Mouse (Mus musculus): ENCODE data around the gene Nkd1. TPM values are rescaled to one million over a fixed set of nuclear protein-coding genes. Genes with fewer than 3 reads are reported as not detected.

Gene Nkd1
- polyA plus RNA-seq, 1 experiment from 2014 or later = 61.1 TPM

DNA sequence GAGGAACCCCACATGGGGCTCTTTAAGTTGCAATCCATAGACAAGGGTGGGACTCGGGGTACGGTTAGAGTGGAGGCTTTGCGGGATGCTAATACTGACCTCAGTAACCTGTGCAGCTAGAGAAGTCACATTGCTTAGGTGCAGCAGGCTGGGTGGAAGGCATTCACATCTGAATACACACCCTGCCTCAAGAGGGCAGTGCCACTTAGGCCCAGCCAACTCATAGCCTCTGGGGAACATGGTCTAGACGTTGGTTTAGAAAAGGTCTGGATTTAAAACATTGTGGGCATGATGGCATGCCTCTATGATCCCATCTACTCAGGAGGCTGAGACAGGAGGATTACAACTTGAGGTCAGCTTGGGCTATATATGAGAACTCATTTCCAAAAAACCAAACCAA, 8.6 kb downstream of the Nkd1 start:
- no peak for ATAC-seq (ENCODE audit: low FRiP score)
- 87% methylated on average over 4 of the region's 4 CpGs for WGBS
- Histone ChIP-seq H3K27ac (ENCODE audit: low read depth, low read length) (no peak overlapping the region), H3K36me3 (ENCODE audit: control insufficient read depth, insufficient read depth, low read length) (no peaks in the 10 kb centered on the region; the same call in 1 of the 2 replicates), H3K9me3 (ENCODE audit: control insufficient read depth, low read length) (no peaks in the 10 kb centered on the region), H3K4me2 (no peak overlapping the region), H3K4me3 (ENCODE audit: low read depth, low read length) (no peak overlapping the region), H3K9ac (ENCODE audit: low read length) (no peak overlapping the region), H3K4me1 (ENCODE audit: control insufficient read depth, insufficient read depth, low read length) (peaks cover 2% of the 10 kb centered on the region), H3K27me3 (ENCODE audit: control insufficient read depth, insufficient read depth, low read length) (no peaks in the 10 kb centered on the region)
- no peak for DNase-seq (ENCODE audit: low spot score, missing footprints)

GRCm38 (mm10) chr8:88537081-88537480, 15.9 kb downstream of the Nkd1 start:
- no peak overlapping the region for H3K27ac ChIP-seq (ENCODE audit: low read depth, low read length)
- no peaks in the 10 kb centered on the region for H3K27me3 ChIP-seq (ENCODE audit: control insufficient read depth, insufficient read depth, low read length)
- no peaks in the 10 kb centered on the region for H3K4me1 ChIP-seq (ENCODE audit: control insufficient read depth, insufficient read depth, low read length)
- ATAC-seq (ENCODE audit: low FRiP score) (no peak), DNase-seq (ENCODE audit: low spot score, missing footprints) (no peak)
- no peaks in the 10 kb centered on the region for H3K9me3 ChIP-seq (ENCODE audit: control insufficient read depth, low read length)
- H3K36me3 ChIP-seq (ENCODE audit: control insufficient read depth, insufficient read depth, low read length) = no peaks in the 10 kb centered on the region
- WGBS = 76% methylated on average over 2 of the region's 2 CpGs
- no peak overlapping the region for H3K4me2 ChIP-seq
- H3K4me3 ChIP-seq (ENCODE audit: low read depth, low read length) = no peak overlapping the region
- H3K9ac ChIP-seq (ENCODE audit: low read length) = no peak overlapping the region

- Histone ChIP-seq H3K27ac (ENCODE audit: low read depth, low read length) (no peak overlapping the region), H3K4me3 (ENCODE audit: low read depth, low read length) (no peak overlapping the region), H3K36me3 (ENCODE audit: control insufficient read depth, insufficient read depth, low read length) (no peaks in the 10 kb centered on the region), H3K9me3 (ENCODE audit: control insufficient read depth, low read length) (no peaks in the 10 kb centered on the region), H3K4me2 (no peak overlapping the region), H3K27me3 (ENCODE audit: control insufficient read depth, insufficient read depth, low read length) (no peaks in the 10 kb centered on the region), H3K9ac (ENCODE audit: low read length) (no peak overlapping the region), H3K4me1 (ENCODE audit: control insufficient read depth, insufficient read depth, low read length) (no peaks in the 10 kb centered on the region)
- WGBS = 84% methylated on average over 19 of the region's 19 CpGs
- ATAC-seq (ENCODE audit: low FRiP score) = no peak
- DNase-seq (ENCODE audit: low spot score, missing footprints) = no peak
Measured at GRCm38 (mm10) chr8:88537998-88538975, 17.1 kb downstream of the Nkd1 start.

DNA sequence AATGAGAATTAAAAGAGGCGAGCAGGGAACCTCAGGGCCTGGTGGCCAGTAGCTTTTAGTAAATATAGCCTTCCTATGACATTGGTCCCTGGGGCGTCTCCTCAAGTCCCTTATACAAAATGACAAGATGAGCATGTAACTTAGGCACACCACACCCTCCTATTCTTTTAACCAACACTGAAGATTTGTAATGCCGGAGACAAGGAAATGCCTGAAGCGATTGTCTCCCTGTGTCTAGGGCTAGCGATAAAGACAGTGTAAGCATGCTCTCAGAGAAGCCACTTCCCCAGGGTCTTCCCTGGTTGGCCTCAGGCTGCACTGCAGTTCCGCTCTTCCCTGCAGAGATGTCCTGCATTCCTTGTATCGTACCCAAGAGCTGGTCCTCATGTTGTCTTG, 17.8 kb downstream of the Nkd1 start:
- Histone ChIP-seq H3K9me3 (ENCODE audit: control insufficient read depth, low read length) (no peaks in the 10 kb centered on the region), H3K27ac (ENCODE audit: low read depth, low read length) (no peak overlapping the region), H3K36me3 (ENCODE audit: control insufficient read depth, insufficient read depth, low read length) (no peaks in the 10 kb centered on the region), H3K9ac (ENCODE audit: low read length) (no peak overlapping the region), H3K4me3 (ENCODE audit: low read depth, low read length) (no peak overlapping the region), H3K27me3 (ENCODE audit: control insufficient read depth, insufficient read depth, low read length) (no peaks in the 10 kb centered on the region), H3K4me2 (no peak overlapping the region), H3K4me1 (ENCODE audit: control insufficient read depth, insufficient read depth, low read length) (no peaks in the 10 kb centered on the region)
- WGBS = 89% methylated on average over 7 of the region's 7 CpGs
- DNase-seq (ENCODE audit: low spot score, missing footprints) = no peak
- no peak for ATAC-seq (ENCODE audit: low FRiP score)

DNA sequence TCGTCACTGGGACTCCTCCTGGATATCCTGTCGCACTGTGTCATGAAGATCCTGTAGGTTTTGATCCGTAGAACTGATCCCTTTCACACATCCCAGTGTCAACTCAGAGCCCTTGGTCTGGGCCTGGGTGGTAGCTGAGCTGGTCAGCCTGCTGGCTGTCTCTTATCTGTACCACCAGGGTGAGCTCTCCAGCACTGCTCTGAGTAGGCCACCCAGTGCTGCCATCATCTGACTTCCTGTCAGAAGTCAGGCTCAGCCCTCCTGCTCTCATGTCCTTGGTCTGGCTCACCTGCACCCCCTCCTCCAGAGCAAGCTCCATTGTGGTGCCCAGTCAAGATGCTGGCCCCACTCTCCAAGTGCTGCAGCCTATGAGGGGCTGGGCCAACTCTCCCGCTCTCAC, 18.8 kb downstream of the Nkd1 start:
- 84% methylated on average over 4 of the region's 4 CpGs for WGBS
- no peaks in the 10 kb centered on the region for H3K36me3 ChIP-seq (ENCODE audit: control insufficient read depth, insufficient read depth, low read length)

GRCm38 (mm10) chr8:88542596-88543213, 21.6 kb downstream of the Nkd1 start:
- H3K36me3 ChIP-seq (ENCODE audit: control insufficient read depth, insufficient read depth, low read length) = no peaks in the 10 kb centered on the region
- no peak for DNase-seq (ENCODE audit: low spot score, missing footprints)
- 89% methylated on average over 9 of the region's 9 CpGs for WGBS

More for the DNA sequence above, 18.8 kb downstream of the Nkd1 start:
- Histone ChIP-seq H3K4me3 (ENCODE audit: low read depth, low read length) (no peak overlapping the region), H3K9ac (ENCODE audit: low read length) (no peak overlapping the region), H3K27ac (ENCODE audit: low read depth, low read length) (no peak overlapping the region), H3K4me1 (ENCODE audit: control insufficient read depth, insufficient read depth, low read length) (no peaks in the 10 kb centered on the region), H3K4me2 (no peak overlapping the region), H3K9me3 (ENCODE audit: control insufficient read depth, low read length) (no peaks in the 10 kb centered on the region), H3K27me3 (ENCODE audit: control insufficient read depth, insufficient read depth, low read length) (no peaks in the 10 kb centered on the region)
- no peak for ATAC-seq (ENCODE audit: low FRiP score)
- no peak for DNase-seq (ENCODE audit: low spot score, missing footprints)

DNA sequence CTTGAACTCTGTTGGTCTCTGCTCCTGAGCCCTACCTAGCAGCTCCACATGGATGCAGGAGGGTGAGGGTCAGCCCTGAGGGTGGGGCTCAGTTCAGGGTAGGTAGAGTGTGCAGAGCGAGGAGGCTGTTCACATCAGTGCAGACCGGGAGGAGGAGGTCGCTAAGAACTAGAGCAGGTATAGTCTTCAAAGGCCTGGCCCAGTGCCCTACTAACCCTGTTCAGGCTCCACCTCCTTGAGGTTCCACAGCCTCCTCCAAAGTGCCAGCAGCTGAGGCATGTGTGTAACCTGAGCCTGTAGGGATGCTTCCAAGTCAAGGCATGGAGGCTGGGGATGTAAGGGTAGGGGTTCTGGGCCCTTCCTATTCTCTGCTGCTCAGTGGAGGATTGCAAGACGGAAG, 23.5 kb downstream of the Nkd1 start:
- Histone ChIP-seq H3K4me2 (no peak overlapping the region), H3K9me3 (ENCODE audit: control insufficient read depth, low read length) (no peaks in the 10 kb centered on the region), H3K36me3 (ENCODE audit: control insufficient read depth, insufficient read depth, low read length) (0 out of 2 replicates have a peak, but pooled peaks cover 2% of the 10 kb centered on the region), H3K27ac (ENCODE audit: low read depth, low read length) (no peak overlapping the region), H3K4me1 (ENCODE audit: control insufficient read depth, insufficient read depth, low read length) (no peaks in the 10 kb centered on the region), H3K9ac (ENCODE audit: low read length) (no peak overlapping the region), H3K27me3 (ENCODE audit: control insufficient read depth, insufficient read depth, low read length) (no peaks in the 10 kb centered on the region), H3K4me3 (ENCODE audit: low read depth, low read length) (no peak overlapping the region)
- no peak for DNase-seq (ENCODE audit: low spot score, missing footprints)
- 72% methylated on average over 4 of the region's 4 CpGs for WGBS
- ATAC-seq (ENCODE audit: low FRiP score) = no peak

More at GRCm38 (mm10) chr8:88542596-88543213, 21.6 kb downstream of the Nkd1 start:
- no peaks in the 10 kb centered on the region for H3K27me3 ChIP-seq (ENCODE audit: control insufficient read depth, insufficient read depth, low read length)
- no peaks in the 10 kb centered on the region for H3K4me1 ChIP-seq (ENCODE audit: control insufficient read depth, insufficient read depth, low read length)
- no peak overlapping the region for H3K4me3 ChIP-seq (ENCODE audit: low read depth, low read length)
- H3K9me3 ChIP-seq (ENCODE audit: control insufficient read depth, low read length) = no peaks in the 10 kb centered on the region
- H3K27ac ChIP-seq (ENCODE audit: low read depth, low read length) = no peak overlapping the region
- ATAC-seq (ENCODE audit: low FRiP score) = no peak
- H3K9ac ChIP-seq (ENCODE audit: low read length) = no peak overlapping the region
- no peak overlapping the region for H3K4me2 ChIP-seq

- no peak overlapping the region for H3K9ac ChIP-seq (ENCODE audit: low read length)
- H3K27me3 ChIP-seq (ENCODE audit: control insufficient read depth, insufficient read depth, low read length) = no peaks in the 10 kb centered on the region
- no peak for ATAC-seq (ENCODE audit: low FRiP score)
- no peak overlapping the region for H3K4me3 ChIP-seq (ENCODE audit: low read depth, low read length)
- DNase-seq (ENCODE audit: low spot score, missing footprints) = no peak
- no peaks in the 10 kb centered on the region for H3K9me3 ChIP-seq (ENCODE audit: control insufficient read depth, low read length)
- 0 out of 2 replicates have a peak, but pooled peaks cover 2% of the 10 kb centered on the region for H3K36me3 ChIP-seq (ENCODE audit: control insufficient read depth, insufficient read depth, low read length)
- H3K27ac ChIP-seq (ENCODE audit: low read depth, low read length) = no peak overlapping the region
- 96% methylated on average over 7 of the region's 7 CpGs for WGBS
- H3K4me2 ChIP-seq = no peak overlapping the region
- no peaks in the 10 kb centered on the region for H3K4me1 ChIP-seq (ENCODE audit: control insufficient read depth, insufficient read depth, low read length)
Measured at GRCm38 (mm10) chr8:88545441-88545840, 24.3 kb downstream of the Nkd1 start.
